Mouse (Mus musculus) liver, adult 2 months (tissue): Measurements from ENCODE around the gene Gm20388. TPM values are rescaled to one million over a fixed set of nuclear protein-coding genes. Genes with fewer than 3 reads are reported as not detected.
A peak's percentile ranks its signal among the peaks of the same experiment; 100 is the strongest.

ENCODE experiments used
- DNase-seq: peaks from one replicate; pipeline ENCODE4 v3.0.0-alpha.2; 2011; ENCODE audit warnings: low read depth, low spot score; ENCODE audit errors: extremely low read depth
- H3K27ac ChIP-seq: fragments of 200-500 bp; replicated peaks from 2 replicates; pipeline ENCODE4 v1.5.1; 2012; ENCODE audit warnings: low read depth, mild to moderate bottlenecking, control low read depth, inconsistent platforms, low read length; ENCODE audit not compliant: insufficient read depth
- H3K27me3 ChIP-seq: fragments of 200-500 bp; 2 replicates; pipeline ENCODE4 v1.6.1; 2012; ENCODE audit warnings: mild to moderate bottlenecking, moderate library complexity, low read length, inconsistent platforms; ENCODE audit not compliant: control insufficient read depth, insufficient read depth
- H3K36me3 ChIP-seq: fragments of 200-500 bp; 2 replicates; pipeline ENCODE4 v1.6.1; 2012; ENCODE audit warnings: low read length, inconsistent platforms; ENCODE audit not compliant: control insufficient read depth, insufficient read depth
- H3K4me1 ChIP-seq: fragments of 200-500 bp; 2 replicates; pipeline ENCODE4 v1.6.1; 2011; ENCODE audit warnings: low read length; ENCODE audit not compliant: control insufficient read depth, insufficient read depth
- H3K4me3 ChIP-seq: fragments of 200-500 bp; 2 replicates; pipeline ENCODE4 v1.5.1; 2011; ENCODE audit warnings: low read depth, mild to moderate bottlenecking, control low read depth, low read length, moderate library complexity; ENCODE audit not compliant: insufficient read depth
- H3K79me2 ChIP-seq: fragments of 200-500 bp; 2 replicates; pipeline ENCODE4 v1.6.1; 2012; ENCODE audit warnings: inconsistent platforms, mild to moderate bottlenecking, low read length, moderate library complexity; ENCODE audit not compliant: control insufficient read depth, insufficient read depth
- H3K9ac ChIP-seq: fragments of 200-500 bp; 2 replicates; pipeline ENCODE4 v1.6.1; 2012; ENCODE audit warnings: low read depth, mild to moderate bottlenecking, control low read depth, inconsistent platforms, low read length
- CTCF ChIP-seq: fragments of 200-500 bp; IDR thresholded peaks from 2 replicates; pipeline ENCODE4 v1.5.1; 2011; ENCODE audit warnings: low read depth, low read length, control low read depth
- POLR2A ChIP-seq: fragments of 200-500 bp; IDR thresholded peaks from 2 replicates; pipeline ENCODE4 v1.6.1; 2011; ENCODE audit warnings: low read length, control low read depth; ENCODE audit not compliant: insufficient read depth; ENCODE audit errors: extremely low read depth
- WGBS: fragments of 180-500 bp; shearing (Covaris S2); methylation state at CpG from one replicate; pipeline ENCODE4 v1.1.7; 2018; 5-methylcytosine and 5-hydroxymethylcytosine counted together
- polyA plus RNA-seq: library from polyadenylated mRNA; depleted of rRNA; stranded (reverse); fragments of >200 nt; gene quantifications from 2 replicates; pipeline ENCODE4 v1.2.3, GENCODE M21; 2012
- total RNA-seq: library from RNA; depleted of rRNA; stranded (reverse); fragments of >200 nt; gene quantifications from 2 replicates; pipeline ENCODE4 v1.2.3, GENCODE M21; 2014

Gm20388 gene
- total and polyA plus RNA-seq, 2 experiments, result 6.4 to 19.9 TPM

GRCm38 (mm10) chr8:123692165-123692962 lies 3781.7 kb downstream of the Gm20388 start:
- 81% methylated on average over 10 of the region's 10 CpGs for WGBS

GRCm38 (mm10) chr8:123696167-123696566 lies 3785.5 kb downstream of the Gm20388 start:
- H3K79me2 ChIP-seq, result no peaks in the 10 kb centered on the region
- no peak overlapping the region for H3K4me3 ChIP-seq
- TF ChIP-seq POLR2A, result no peak
- no peak for TF ChIP-seq CTCF
- DNase-seq, result no peak
- no peaks in the 10 kb centered on the region for H3K36me3 ChIP-seq
- no peaks in the 10 kb centered on the region for H3K4me1 ChIP-seq
- H3K27ac ChIP-seq, result no peak overlapping the region
- H3K27me3 ChIP-seq, result no peaks in the 10 kb centered on the region
- 81% methylated on average over 9 of the region's 9 CpGs for WGBS
- H3K9ac ChIP-seq, result no peak overlapping the region

More at GRCm38 (mm10) chr8:123692165-123692962, 3781.7 kb downstream of the Gm20388 start:
- H3K27ac ChIP-seq, result no peak overlapping the region
- no peaks in the 10 kb centered on the region for H3K27me3 ChIP-seq
- no peak overlapping the region for H3K9ac ChIP-seq
- DNase-seq, result no peak
- no peaks in the 10 kb centered on the region for H3K36me3 ChIP-seq
- no peaks in the 10 kb centered on the region for H3K4me1 ChIP-seq
- TF ChIP-seq CTCF (no peak), POLR2A (no peak)
- no peaks in the 10 kb centered on the region for H3K79me2 ChIP-seq
- H3K4me3 ChIP-seq, result no peak overlapping the region

GRCm38 (mm10) chr8:123697329-123697728 lies 3786.7 kb downstream of the Gm20388 start:
- Histone ChIP-seq H3K36me3 (no peaks in the 10 kb centered on the region), H3K4me3 (no peak overlapping the region), H3K27me3 (no peaks in the 10 kb centered on the region), H3K27ac (no peak overlapping the region), H3K79me2 (no peaks in the 10 kb centered on the region), H3K9ac (no peak overlapping the region), H3K4me1 (peaks cover 4% of the 10 kb centered on the region; the same call in 1 of the 2 replicates)
- TF ChIP-seq CTCF (no peak), POLR2A (no peak)
- WGBS, result 53% methylated on average over 5 of the region's 5 CpGs
- no peak for DNase-seq

DNA sequence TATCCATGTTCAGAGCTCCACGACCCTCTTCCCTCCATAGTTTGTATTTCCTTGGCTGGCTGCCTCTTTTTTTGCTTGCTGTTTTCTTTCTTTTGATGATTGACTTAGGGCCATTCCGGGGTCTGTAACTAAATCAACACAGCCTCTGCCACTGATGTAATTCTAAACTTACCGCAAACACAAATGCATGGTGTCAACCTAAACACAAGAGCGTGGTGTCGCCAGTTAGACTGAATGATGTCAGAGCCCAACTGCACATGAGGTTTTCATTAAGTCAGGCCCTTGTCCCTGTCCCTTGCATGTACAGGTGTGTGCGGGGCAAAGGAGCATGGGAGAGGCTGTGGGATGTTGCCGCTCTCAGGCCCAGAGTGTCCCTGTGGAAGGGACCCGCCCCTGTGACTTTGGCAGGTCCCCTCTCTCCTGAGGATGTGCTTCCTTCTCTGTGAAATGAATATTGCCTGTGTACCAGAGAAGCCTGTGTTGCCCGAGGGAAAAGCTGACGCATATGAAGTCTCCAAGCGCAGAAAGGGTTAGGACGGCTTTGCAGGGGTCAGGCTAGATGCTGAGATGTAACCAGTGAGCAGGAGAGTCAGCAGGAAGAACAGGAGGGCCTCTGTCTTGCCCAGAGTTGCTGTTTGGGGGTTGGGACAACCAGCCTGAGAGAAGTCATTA lies 3789.9 kb downstream of the Gm20388 start:
- H3K27me3 ChIP-seq, result no peaks in the 10 kb centered on the region
- H3K9ac ChIP-seq, result no peak overlapping the region
- H3K36me3 ChIP-seq, result no peaks in the 10 kb centered on the region
- H3K4me1 ChIP-seq, result peaks cover 9% of the 10 kb centered on the region
- no peak overlapping the region for H3K4me3 ChIP-seq
- no peaks in the 10 kb centered on the region for H3K79me2 ChIP-seq
- no peak for DNase-seq
- H3K27ac ChIP-seq, result no peak overlapping the region
- TF ChIP-seq CTCF (no peak), POLR2A (no peak)
- 79% methylated on average over 12 of the region's 12 CpGs for WGBS

GRCm38 (mm10) chr8:123701952-123702587 lies 3791.4 kb downstream of the Gm20388 start:
- 11% methylated on average over 15 of the region's 15 CpGs for WGBS
- Histone ChIP-seq H3K4me1 (peaks cover 14% of the 10 kb centered on the region), H3K27ac (peak overlapping the region; percentile 11)

More at GRCm38 (mm10) chr8:123701952-123702587, 3791.4 kb downstream of the Gm20388 start:
- TF ChIP-seq CTCF, result no peak
- TF ChIP-seq POLR2A, result no peak
- no peak overlapping the region for H3K4me3 ChIP-seq
- no peaks in the 10 kb centered on the region for H3K36me3 ChIP-seq
- peak; percentile 96 for DNase-seq
- H3K79me2 ChIP-seq, result no peaks in the 10 kb centered on the region
- peak overlapping the region; percentile 35 for H3K9ac ChIP-seq
- H3K27me3 ChIP-seq, result no peaks in the 10 kb centered on the region
